Mouse (Mus musculus): ENCODE results near the gene Cldn10. TPM values are rescaled to one million over a fixed set of nuclear protein-coding genes. Genes with fewer than 3 reads are reported as not detected.
A peak's percentile ranks its signal among the peaks of the same experiment; 100 is the strongest.

The Cldn10 gene
- polyA plus RNA-seq, 1 experiment, result 1.3 TPM

DNA sequence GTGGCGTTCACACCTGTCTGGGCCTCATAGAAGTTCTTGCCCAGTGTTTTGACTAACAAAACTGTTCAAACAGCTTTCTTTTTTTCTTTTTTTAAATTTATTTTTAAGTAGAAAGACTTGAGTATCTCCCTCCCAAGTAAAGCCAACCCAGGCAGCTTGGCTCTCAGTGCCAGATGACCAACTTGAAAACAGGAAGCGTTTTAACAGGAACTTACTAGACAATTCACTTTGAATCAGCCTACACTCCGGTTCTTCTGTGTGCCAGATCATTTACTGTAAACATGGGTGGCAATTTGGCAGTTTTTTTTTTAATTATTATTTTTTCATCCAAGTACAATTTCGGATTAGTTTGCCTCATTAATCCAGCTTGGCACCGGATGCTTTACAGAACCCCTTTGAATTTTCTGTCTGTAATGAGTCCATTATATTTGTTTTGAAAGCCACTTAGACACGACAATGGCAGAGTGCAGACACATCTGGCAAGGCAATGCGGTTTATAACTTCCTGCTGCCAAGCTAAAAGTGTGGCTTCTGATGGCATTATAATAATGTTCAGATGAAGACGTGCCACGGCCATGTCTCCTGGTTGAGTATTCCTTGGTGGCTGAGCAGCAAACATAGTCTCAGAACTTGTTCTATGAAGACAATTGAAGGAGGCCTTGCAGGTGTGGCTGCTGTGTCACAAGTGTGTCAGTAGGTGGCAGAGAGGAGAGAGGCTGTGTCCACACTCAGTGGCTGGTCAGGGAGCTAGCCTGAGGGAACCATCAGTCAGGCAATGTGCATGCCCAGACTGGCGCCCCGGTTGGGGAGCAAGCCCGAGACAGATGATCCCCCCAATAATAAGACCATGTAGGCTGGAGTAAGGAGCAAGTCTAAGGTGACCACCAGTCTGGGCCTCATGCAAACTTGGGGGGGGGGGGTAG, 12.9 kb upstream of the Cldn10 start:
- TF ChIP-seq CTCF (IDR thresholded peaks at IDR 0.05; ENCODE audit: control insufficient read depth, insufficient read depth, low read length), result peak; percentile 59
- no peak for TF ChIP-seq POLR2A (IDR thresholded peaks at IDR 0.05; ENCODE audit: borderline replicate concordance, control insufficient read depth, low read depth, low read length)
- H3K27ac ChIP-seq (ENCODE audit: control insufficient read depth, insufficient read depth, low read depth, low read length, poor library complexity), result no peak overlapping the region
- WGBS, result 33% methylated on average over 12 of the region's 12 CpGs

DNA sequence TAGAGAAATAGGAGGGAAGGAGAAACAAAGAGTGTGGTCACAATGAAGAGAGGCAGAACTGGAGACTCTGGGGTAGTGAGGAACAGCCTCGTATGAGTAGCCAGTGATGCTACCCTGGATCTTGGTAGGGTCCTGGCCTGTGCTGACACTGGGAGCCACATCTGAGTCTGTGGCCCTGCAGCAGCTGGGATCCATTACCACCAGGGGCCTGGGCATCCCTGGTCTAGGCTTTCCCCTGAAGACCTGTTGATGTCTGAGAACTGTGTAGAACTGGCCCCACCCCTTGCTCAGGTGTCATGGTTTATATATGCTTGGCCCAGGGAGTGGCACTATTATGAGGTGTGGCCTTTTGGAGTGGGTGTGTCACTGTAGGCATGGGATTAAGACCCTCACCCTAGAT, 12.2 kb upstream of the Cldn10 start:
- 64% methylated on average over 1 of the region's 1 CpGs for WGBS
- Histone ChIP-seq H3K4me1 (ENCODE audit: control insufficient read depth, insufficient read depth, low read length) (peaks cover 3% of the 10 kb centered on the region), H3K4me3 (replicated peaks; ENCODE audit: control insufficient read depth, low read depth, low read length) (no peak overlapping the region), H3K27ac (ENCODE audit: control insufficient read depth, insufficient read depth, low read depth, low read length, poor library complexity) (no peak overlapping the region)
- TF ChIP-seq POLR2A (IDR thresholded peaks at IDR 0.05; ENCODE audit: borderline replicate concordance, control insufficient read depth, low read depth, low read length) (no peak), CTCF (IDR thresholded peaks at IDR 0.05; ENCODE audit: control insufficient read depth, insufficient read depth, low read length) (no peak)

More for the DNA sequence above, 12.9 kb upstream of the Cldn10 start:
- Histone ChIP-seq H3K4me1 (ENCODE audit: control insufficient read depth, insufficient read depth, low read length) (peaks cover 3% of the 10 kb centered on the region), H3K4me3 (replicated peaks; ENCODE audit: control insufficient read depth, low read depth, low read length) (no peak overlapping the region)

- Histone ChIP-seq H3K27ac (ENCODE audit: control insufficient read depth, insufficient read depth, low read depth, low read length, poor library complexity) (no peak overlapping the region), H3K4me1 (ENCODE audit: control insufficient read depth, insufficient read depth, low read length) (peaks cover 3% of the 10 kb centered on the region), H3K4me3 (replicated peaks; ENCODE audit: control insufficient read depth, low read depth, low read length) (no peak overlapping the region)
- 73% methylated on average over 2 of the region's 2 CpGs for WGBS
- no peak for TF ChIP-seq POLR2A (IDR thresholded peaks at IDR 0.05; ENCODE audit: borderline replicate concordance, control insufficient read depth, low read depth, low read length)
- TF ChIP-seq CTCF (IDR thresholded peaks at IDR 0.05; ENCODE audit: control insufficient read depth, insufficient read depth, low read length), result no peak
Measured at GRCm38 (mm10) chr14:118776372-118776771, 11.3 kb upstream of the Cldn10 start.

- Histone ChIP-seq H3K27ac (ENCODE audit: control insufficient read depth, insufficient read depth, low read depth, low read length, poor library complexity) (no peak overlapping the region), H3K4me3 (replicated peaks; ENCODE audit: control insufficient read depth, low read depth, low read length) (no peak overlapping the region), H3K4me1 (ENCODE audit: control insufficient read depth, insufficient read depth, low read length) (peaks cover 3% of the 10 kb centered on the region)
- 58% methylated on average over 4 of the region's 4 CpGs for WGBS
- TF ChIP-seq POLR2A (IDR thresholded peaks at IDR 0.05; ENCODE audit: borderline replicate concordance, control insufficient read depth, low read depth, low read length) (no peak), CTCF (IDR thresholded peaks at IDR 0.05; ENCODE audit: control insufficient read depth, insufficient read depth, low read length) (no peak)
Measured at GRCm38 (mm10) chr14:118777478-118777877, 10.2 kb upstream of the Cldn10 start.

DNA sequence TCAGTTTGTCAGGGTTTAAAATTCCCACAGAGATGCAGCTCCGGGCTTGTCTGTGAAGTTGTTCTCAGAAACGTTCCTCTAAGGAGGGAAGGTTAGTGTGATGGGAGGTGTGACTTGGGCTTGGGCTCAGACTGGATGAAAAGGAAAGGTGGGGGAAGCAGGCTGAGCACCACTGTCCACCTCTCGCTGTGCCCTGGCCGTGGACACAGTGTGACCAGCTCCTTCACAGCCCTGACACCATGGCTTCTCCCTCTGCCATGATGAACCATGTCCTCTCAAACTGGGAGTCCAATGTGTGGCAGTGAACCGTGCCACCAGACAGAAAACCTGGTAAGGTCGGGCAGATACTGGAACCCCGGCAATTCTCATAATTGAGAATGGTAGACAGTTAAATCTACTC, 6.1 kb upstream of the Cldn10 start:
- Histone ChIP-seq H3K4me3 (replicated peaks; ENCODE audit: control insufficient read depth, low read depth, low read length) (no peak overlapping the region), H3K27ac (ENCODE audit: control insufficient read depth, insufficient read depth, low read depth, low read length, poor library complexity) (no peak overlapping the region), H3K4me1 (ENCODE audit: control insufficient read depth, insufficient read depth, low read length) (peaks cover 1% of the 10 kb centered on the region)
- WGBS, result 63% methylated on average over 7 of the region's 7 CpGs
- TF ChIP-seq CTCF (IDR thresholded peaks at IDR 0.05; ENCODE audit: control insufficient read depth, insufficient read depth, low read length), result no peak
- TF ChIP-seq POLR2A (IDR thresholded peaks at IDR 0.05; ENCODE audit: borderline replicate concordance, control insufficient read depth, low read depth, low read length), result no peak

DNA sequence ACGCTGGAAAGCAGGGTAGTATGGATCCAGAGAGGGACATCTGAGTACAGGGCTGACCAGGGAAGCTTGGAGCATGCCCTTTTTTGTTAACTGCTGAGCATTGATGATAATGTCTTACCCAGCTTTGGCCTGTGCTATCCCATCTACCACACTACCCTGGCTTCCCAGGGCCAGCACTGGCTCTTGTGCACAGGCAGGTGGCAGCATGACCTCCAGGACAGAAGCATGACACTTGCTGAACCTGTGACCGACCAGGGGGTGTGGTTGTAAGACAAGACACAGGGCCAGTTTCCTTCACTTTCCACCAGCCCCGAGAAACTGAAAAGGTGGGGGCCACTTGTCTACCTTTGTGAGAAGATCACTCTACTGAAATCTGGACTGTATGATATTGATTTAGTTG, 5.5 kb upstream of the Cldn10 start:
- TF ChIP-seq CTCF (IDR thresholded peaks at IDR 0.05; ENCODE audit: control insufficient read depth, insufficient read depth, low read length) (peak; percentile 83), POLR2A (IDR thresholded peaks at IDR 0.05; ENCODE audit: borderline replicate concordance, control insufficient read depth, low read depth, low read length) (no peak)
- no peak overlapping the region for H3K27ac ChIP-seq (ENCODE audit: control insufficient read depth, insufficient read depth, low read depth, low read length, poor library complexity)
- no peak overlapping the region for H3K4me3 ChIP-seq (replicated peaks; ENCODE audit: control insufficient read depth, low read depth, low read length)
- peaks cover 1% of the 10 kb centered on the region for H3K4me1 ChIP-seq (ENCODE audit: control insufficient read depth, insufficient read depth, low read length)
- WGBS, result 11% methylated on average over 3 of the region's 3 CpGs

GRCm38 (mm10) chr14:118783326-118783935, 4.3 kb upstream of the Cldn10 start:
- Histone ChIP-seq H3K27ac (ENCODE audit: control insufficient read depth, insufficient read depth, low read depth, low read length, poor library complexity) (no peak overlapping the region), H3K4me1 (ENCODE audit: control insufficient read depth, insufficient read depth, low read length) (no peaks in the 10 kb centered on the region), H3K4me3 (replicated peaks; ENCODE audit: control insufficient read depth, low read depth, low read length) (no peak overlapping the region)
- WGBS, result 84% methylated on average over 17 of the region's 17 CpGs
- TF ChIP-seq CTCF (IDR thresholded peaks at IDR 0.05; ENCODE audit: control insufficient read depth, insufficient read depth, low read length) (no peak), POLR2A (IDR thresholded peaks at IDR 0.05; ENCODE audit: borderline replicate concordance, control insufficient read depth, low read depth, low read length) (no peak)

- peaks cover 4% of the 10 kb centered on the region; the same call in 1 of the 2 replicates for H3K4me1 ChIP-seq (ENCODE audit: control insufficient read depth, insufficient read depth, low read length)
- H3K27ac ChIP-seq (ENCODE audit: control insufficient read depth, insufficient read depth, low read depth, low read length, poor library complexity), result no peak overlapping the region
- TF ChIP-seq CTCF (IDR thresholded peaks at IDR 0.05; ENCODE audit: control insufficient read depth, insufficient read depth, low read length) (no peak), POLR2A (IDR thresholded peaks at IDR 0.05; ENCODE audit: borderline replicate concordance, control insufficient read depth, low read depth, low read length) (no peak)
- no peak overlapping the region for H3K4me3 ChIP-seq (replicated peaks; ENCODE audit: control insufficient read depth, low read depth, low read length)
- WGBS, result 61% methylated on average over 4 of the region's 4 CpGs
Measured at GRCm38 (mm10) chr14:118790217-118790616, 2.5 kb downstream of the Cldn10 start.
